Mouse (Mus musculus) forelimb bud, embryonic 11.5 days (tissue): ENCODE measurements around the gene Hspa1b.
"Not testable (repeated sequence)": the region's sequence is repeated elsewhere in the genome, so short reads cannot be mapped to it uniquely, and the experiment has no call there.

Experiments used
- DNase-seq: peaks from one replicate; pipeline ENCODE4 v3.0.0-alpha.2; 2012; ENCODE audit warnings: low read depth, low spot score

Gene Hspa1b

GRCm38 (mm10) chr17:34981690-34982180 is 22.7 kb upstream of the Hspa1b start, which contains the start of gene Lsm2:
Gene Lsm2, plus strand, starts transcription at chr17:34981862.
- peak; percentile 90 for DNase-seq

GRCm38 (mm10) chr17:34980655-34981054 is 21.6 kb upstream of the Hspa1b start:
- peak; percentile 27 for DNase-seq

DNA sequence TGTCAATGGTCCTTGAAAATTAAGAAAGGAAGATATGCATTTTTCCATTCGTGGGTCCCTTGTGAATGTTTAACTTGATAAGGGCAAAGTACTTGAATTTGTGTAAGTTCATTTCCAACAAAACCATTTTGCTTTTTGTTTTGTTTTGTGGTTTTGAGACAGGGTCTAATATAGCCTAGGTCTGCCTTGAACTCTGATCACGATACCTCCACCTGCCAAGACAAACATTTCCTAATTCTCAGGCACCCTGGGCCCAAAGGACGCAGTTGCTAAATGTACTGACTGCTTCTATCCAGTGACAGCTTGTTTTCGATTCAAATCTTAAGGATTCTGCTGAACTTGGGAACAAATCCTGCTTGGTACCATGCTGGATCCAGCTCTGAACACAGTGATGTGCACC is 20.6 kb upstream of the Hspa1b start:
- no peak for DNase-seq

DNA sequence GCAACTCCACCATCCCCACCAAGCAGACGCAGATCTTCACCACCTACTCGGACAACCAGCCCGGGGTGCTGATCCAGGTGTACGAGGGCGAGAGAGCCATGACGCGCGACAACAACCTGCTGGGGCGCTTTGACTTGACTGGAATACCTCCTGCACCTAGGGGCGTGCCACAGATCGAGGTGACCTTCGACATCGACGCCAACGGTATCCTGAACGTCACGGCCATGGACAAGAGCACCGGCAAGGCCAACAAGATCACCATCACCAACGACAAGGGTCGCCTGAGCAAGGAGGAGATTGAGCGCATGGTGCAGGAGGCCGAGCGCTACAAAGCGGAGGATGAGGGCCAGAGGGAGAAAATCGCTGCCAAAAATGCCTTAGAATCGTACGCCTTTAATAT is 19.2 kb upstream of the Hspa1b start:
- no peak for DNase-seq

GRCm38 (mm10) chr17:34977000-34977399 is 18.0 kb upstream of the Hspa1b start:
- no peak for DNase-seq

DNA sequence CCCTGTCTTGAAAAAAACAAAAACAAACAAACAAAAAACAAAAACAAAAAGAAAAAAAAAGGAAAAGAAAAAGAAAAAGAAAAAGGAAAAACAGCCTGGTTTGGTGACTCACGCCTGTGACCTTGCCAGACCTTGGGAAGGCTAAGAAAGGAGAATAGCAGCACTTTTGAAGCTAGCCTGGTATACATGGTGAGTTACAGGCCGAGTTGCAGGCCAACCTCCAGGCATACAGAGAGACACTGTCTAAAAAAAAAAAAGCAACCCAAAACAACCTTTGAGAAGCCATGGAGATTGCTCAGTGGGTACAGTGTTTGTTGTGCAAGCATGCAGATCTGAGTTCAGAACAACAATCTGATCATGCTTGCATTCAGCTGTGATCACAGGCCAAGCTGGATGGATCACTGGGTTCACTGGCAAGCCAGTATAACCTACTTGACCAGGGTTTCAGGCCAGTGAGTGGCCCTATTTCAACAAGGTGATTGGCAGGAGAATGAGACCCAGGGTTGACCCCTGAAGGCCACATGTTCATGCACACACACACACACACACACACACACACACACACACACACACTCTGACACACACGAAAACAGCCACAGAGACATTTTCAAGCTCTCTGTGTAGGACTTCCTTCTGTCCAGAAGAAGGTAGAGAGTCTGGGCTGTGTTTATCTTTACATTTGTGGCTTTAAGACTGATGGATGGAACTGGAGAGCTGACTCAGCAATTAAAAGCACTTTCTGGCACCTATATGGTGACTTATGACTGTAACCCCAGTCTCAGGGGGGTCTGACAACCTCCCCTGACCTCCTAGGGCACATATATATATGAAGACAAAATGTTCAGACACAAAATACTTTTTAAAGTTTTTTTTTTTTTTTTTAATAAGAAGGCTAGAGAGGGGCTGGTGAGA is 16.8 kb upstream of the Hspa1b start:
- no peak for DNase-seq

DNA sequence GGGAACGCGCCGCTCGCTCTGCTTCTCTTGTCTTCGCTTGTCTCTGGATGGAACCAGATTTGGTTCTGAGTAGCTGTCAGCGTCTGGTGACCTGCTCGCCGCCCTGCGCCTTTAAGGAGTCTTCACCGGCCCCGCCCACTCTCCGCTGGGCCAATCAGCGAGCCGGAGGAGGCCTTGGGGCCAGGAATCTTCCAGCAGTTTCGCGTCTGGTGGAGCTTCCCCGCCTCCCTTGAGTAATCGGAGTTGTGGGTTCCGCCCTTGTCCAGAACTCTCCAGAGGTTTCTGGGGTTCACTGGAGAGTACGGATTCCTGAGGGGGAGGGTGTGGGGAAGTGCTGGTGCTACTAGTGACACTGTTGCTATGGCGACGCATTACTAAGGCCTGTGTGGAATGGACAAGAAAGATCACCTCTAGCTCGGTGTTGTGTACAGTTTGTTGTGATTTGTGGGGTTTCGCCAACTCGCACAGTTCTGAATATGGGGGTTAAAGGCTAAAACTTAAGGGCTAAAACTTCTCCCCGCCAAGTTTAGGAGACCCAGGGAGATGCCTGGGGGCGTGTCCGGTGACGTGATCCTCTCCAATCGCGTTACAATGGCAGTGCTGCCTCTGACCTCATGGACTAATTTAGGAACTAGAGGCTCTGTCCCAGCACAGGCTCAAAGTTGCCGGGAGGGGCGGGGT is 13.2 kb upstream of the Hspa1b start, which contains the start of the genes Hspa1a and Hspa1l:
Hspa1a (minus strand) TSS at position 88 of the 681 bp plus-strand sequence.
Hspa1l (plus strand) TSS at position 635 of the 681 bp plus-strand sequence.
- DNase-seq: peak; percentile 63

- not testable (repeated sequence) for DNase-seq
Observed at GRCm38 (mm10) chr17:34971694-34972068, 12.6 kb upstream of the Hspa1b start.

GRCm38 (mm10) chr17:34970850-34971249 is 11.8 kb upstream of the Hspa1b start:
- DNase-seq: not testable (repeated sequence)

DNA sequence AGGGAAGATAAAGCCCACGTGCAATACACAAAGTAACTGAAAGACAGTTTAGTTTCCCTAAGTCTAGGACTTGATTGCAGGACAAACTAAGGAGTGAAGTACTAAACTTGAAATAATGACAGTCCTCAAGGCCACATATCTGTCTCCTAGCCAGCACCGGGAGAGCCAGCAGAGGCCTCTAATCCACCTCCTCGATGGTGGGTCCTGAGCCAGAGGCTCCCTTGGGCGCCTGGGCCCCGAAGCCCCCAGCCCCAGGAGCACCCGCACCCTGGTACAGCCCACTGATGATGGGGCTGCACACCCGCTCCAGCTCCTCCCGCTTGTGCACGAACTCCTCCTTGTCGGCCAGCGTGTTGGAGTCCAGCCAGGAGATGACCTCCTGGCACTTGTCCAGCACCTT is 10.8 kb upstream of the Hspa1b start, which contains the start of gene Gm20481:
Gm20481 (plus strand) TSS at position 91 of the 400 bp plus-strand sequence.
- DNase-seq: not testable (repeated sequence)

DNA sequence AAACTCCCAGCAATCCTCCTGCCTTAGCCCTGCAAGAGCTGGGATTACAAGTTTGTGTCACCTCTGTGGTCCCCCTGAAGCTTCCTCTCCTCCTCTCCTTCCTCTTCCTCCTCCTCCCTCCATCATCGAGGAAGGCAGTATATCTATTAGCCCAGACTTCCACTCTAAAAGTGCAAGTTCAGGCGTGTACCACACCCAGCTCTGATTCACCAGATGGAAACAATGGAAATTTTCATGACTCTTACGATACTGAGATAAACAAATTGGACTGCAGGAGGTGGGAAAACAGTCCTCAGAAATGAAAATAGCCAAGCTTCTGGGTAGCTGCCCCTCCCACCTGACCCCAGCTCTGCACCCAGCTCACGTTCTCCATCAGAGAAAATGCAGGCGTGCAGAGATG is 6.6 kb upstream of the Hspa1b start:
- DNase-seq: no peak

DNA sequence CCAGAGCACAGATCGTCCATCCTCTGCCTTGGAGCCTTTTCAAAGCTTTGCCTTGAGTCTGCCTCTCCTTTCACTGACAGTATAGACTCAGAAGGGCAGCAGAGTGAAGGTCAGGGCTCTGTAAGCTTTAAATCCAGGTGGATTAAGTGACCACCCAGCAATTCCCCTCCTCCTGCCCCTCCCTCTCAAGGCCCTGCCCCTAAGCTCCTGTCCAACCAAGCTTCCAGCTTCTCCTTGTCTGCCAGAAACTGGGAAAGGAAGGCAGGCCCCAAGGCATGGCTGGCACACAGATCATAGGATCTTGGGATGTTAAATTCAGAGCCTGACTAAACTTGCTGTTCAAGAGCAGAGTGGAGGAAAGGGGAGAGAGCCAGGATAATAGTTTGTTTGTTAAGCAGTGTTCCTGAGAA is 5.6 kb upstream of the Hspa1b start:
- no peak for DNase-seq

DNA sequence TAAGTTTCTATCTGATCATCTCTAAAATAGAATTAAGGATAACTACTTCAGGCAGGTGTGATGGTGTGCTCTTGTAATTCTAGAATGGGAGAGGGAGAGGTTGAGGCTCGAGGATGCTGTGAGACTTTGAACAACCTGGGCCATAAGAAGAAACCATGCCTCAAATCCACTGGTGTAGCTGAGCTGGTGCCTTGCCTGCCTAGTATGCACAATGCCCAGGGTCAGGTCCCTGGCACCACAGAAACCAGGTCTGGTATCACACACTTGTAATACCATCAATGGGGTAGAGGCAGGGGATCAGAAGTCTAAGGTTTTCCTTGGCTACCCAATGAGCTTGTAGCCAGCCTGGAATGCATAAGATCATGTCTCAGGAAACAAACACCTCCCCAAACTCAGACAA is 3.8 kb upstream of the Hspa1b start:
- DNase-seq: no peak

GRCm38 (mm10) chr17:34962125-34962524 is 3.1 kb upstream of the Hspa1b start:
- no peak for DNase-seq

DNA sequence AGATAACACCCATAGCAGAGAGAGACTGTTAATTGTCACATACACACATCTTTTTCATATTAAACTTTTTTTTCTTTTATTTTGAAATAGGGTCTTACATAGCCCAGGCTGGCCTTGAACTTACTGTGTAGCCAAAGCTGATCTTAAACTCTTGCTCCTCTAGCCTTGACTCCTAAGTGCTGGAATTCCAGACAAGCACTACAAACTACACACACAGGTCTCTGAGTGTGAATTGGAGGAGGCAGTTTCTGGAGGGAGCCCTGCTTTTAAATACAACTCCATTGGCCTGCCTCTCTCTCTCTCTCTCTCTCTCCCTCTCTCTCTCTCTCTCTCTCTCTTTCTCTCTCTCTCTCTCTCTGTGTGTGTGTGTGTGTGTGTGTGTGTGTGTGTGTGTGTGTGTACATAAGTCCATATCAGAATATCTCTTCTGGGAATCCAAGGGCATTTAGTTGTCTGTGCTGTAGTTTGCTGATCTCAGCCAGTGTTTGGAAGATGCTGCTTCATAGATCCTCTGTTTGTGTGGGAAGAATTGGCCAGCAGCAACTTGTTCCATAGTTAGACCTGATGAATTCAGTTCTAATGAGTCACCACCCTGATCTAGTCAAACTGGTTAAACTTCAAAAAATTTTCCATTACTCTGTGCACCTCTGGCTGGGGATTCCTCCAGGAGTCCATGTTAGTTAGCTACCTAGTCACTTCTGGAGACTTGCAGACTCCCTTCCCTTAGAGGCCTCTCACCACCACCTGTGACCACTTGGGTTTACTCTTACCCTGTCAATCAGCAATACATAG is 1.9 kb upstream of the Hspa1b start:
- DNase-seq: no peak

- DNase-seq: no peak
Observed at GRCm38 (mm10) chr17:34959881-34960515, 960 bp upstream of the Hspa1b start.

DNA sequence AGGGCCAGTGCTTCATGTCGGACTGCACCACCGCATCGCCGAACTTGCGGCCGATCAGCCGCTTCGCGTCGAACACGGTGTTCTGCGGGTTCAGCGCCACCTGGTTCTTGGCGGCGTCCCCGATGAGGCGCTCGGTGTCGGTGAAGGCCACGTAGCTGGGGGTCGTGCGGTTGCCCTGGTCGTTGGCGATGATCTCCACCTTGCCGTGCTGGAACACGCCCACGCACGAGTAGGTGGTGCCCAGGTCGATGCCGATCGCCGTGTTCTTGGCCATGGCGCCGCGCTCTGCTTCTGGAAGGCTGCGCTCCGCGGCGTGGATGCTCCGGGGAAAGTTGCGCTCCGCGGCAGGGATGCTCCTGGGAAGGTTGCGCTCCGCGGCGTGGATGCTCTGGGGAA is 306 bp downstream of the Hspa1b start:
- DNase-seq: not testable (repeated sequence)

DNA sequence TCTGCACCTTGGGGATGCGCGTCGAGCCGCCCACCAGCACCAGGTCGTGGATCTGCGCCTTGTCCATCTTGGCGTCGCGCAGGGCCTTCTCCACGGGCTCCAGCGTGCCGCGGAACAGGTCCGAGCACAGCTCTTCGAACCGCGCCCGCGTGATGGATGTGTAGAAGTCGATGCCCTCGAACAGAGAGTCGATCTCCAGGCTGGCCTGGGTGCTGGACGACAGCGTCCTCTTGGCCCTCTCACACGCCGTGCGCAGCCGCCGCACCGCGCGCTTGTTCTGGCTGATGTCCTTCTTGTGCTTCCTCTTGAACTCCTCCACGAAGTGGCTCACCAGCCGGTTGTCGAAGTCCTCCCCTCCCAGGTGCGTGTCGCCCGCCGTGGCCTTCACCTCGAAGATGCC is 1.1 kb downstream of the Hspa1b start:
- DNase-seq: not testable (repeated sequence)

- not testable (repeated sequence) for DNase-seq
Observed at GRCm38 (mm10) chr17:34957291-34957690, 1.7 kb downstream of the Hspa1b start.

DNA sequence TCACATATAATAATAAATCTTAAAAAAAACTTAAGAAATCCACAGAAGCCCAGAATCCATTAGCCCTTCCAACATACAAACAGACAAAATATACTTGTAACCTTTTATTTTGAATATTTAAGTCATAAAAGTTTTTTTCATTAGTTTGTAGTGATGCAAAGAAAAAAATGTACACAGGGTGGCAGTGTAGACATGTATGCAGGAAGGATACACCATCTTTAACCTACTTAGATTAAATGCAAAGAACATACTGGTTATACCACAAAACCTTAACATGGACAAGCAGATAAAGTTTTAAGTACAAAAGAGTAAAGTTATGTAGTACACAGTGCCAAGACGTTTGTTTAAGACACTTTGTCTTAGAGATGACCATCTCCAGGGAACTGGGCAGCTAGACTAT is 2.7 kb downstream of the Hspa1b start:
- no peak for DNase-seq

- no peak for DNase-seq
Observed at GRCm38 (mm10) chr17:34955884-34956283, 3.2 kb downstream of the Hspa1b start.
